In the genomic region with DNA sequence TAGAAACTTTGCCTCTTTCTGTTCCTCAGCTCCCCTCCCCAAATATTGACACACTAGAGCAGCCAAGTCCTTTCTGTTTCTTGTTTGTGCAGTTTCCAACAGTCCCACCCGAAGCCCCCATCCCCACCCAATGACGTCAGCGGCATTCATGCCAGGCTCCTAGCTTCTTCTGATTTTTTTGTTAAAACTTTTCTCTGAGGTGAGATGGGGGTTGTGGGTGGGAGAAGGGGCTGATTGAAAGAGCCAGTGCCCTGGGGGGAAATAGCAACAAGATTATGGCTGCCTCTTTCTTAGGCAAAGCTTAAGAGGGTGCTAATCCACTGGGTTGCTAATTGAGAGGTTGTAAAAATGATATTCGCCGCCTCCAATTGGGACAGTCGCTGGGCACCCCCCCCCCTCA, we compare ENCODE assay signal across 11 mouse cellular contexts. TPM values are rescaled to one million over a fixed set of nuclear protein-coding genes. Genes with fewer than 3 reads are reported as not detected.
DNase-seq lines count a peak whose midpoint lies in the region; ATAC-seq and TF ChIP-seq lines count a peak whose summit lies in the region.
"Had no signal": no experiment of that assay in that cellular context is flagged by ENCODE, and none has a peak within 500 bp of the region (broad histone marks: within the 10 kb centered on the region; RNA-seq: fewer than 3 reads in every experiment).

No protein-coding gene starts in this region.

- peak overlapping the region; percentile 61 for H3K4me2 ChIP-seq in hindbrain, embryonic 12.5 days (replicated peaks)
- peak overlapping the region; percentile 61 for H3K4me2 ChIP-seq in myocyte (ENCODE audit: low read depth)
- no peak overlapping the region for H3K4me2 ChIP-seq in kidney, embryonic 16.5 days (replicated peaks; ENCODE audit: low read depth, low read length)

- no peak for TF ChIP-seq CTCF in cerebellum, adult 2 months (IDR thresholded peaks at IDR 0.05; ENCODE audit: borderline replicate concordance, insufficient read depth, low read depth, low read length)

- 4% methylated on average over 6 of the region's 6 CpGs for WGBS in cerebellum, adult 2 months
- 1% methylated on average over 6 of the region's 6 CpGs for WGBS in hindbrain, embryonic 12.5 days
- WGBS in kidney, embryonic 16.5 days = 0% methylated on average over 6 of the region's 6 CpGs

- no peaks in the 10 kb centered on the region for H3K79me2 ChIP-seq in myocyte (ENCODE audit: control insufficient read depth, insufficient read depth)

- H3ac ChIP-seq in myocyte (ENCODE audit: control insufficient read depth, insufficient read length) = no peak overlapping the region

- H3K27ac ChIP-seq in cerebellum, adult 2 months (ENCODE audit: insufficient read depth, low read length) = peak overlapping the region; percentile 79
- no peak overlapping the region for H3K27ac ChIP-seq in hindbrain, embryonic 12.5 days
- H3K27ac ChIP-seq in kidney, embryonic 16.5 days (ENCODE audit: low read length) = no peak overlapping the region
- H3K27ac ChIP-seq: heart, embryonic 13.5 days; liver, embryonic 15.5 days had no signal

- TF ChIP-seq POLR2A in cerebellum, adult 2 months (IDR thresholded peaks at IDR 0.05; ENCODE audit: borderline replicate concordance, insufficient read depth, low read length) = no peak
- TF ChIP-seq POLR2A in myocyte (IDR thresholded peaks at IDR 0.05; ENCODE audit: insufficient read length, low read depth) = no peak

- ATAC-seq in hindbrain, embryonic 12.5 days (ENCODE audit: low FRiP score) = no peak
- no peak for ATAC-seq in kidney, embryonic 16.5 days (ENCODE audit: low FRiP score, low TSS enrichment)

- no peaks in the 10 kb centered on the region for H3K9me3 ChIP-seq in hindbrain, embryonic 12.5 days (replicated peaks)
- H3K9me3 ChIP-seq in kidney, embryonic 16.5 days (ENCODE audit: low read length) = no peaks in the 10 kb centered on the region
- H3K9me3 ChIP-seq: heart, embryonic 13.5 days; liver, embryonic 15.5 days had no signal

- no peaks in the 10 kb centered on the region for H3K27me3 ChIP-seq in cerebellum, adult 2 months (ENCODE audit: control insufficient read depth, insufficient read depth, low read length)
- H3K27me3 ChIP-seq in hindbrain, embryonic 12.5 days = peaks cover 93% of the 10 kb centered on the region
- H3K27me3 ChIP-seq in myocyte (ENCODE audit: control insufficient read depth, insufficient read depth, insufficient read length) = peaks cover 31% of the 10 kb centered on the region
- H3K27me3 ChIP-seq in kidney, embryonic 16.5 days (ENCODE audit: insufficient read depth, low read length) = peaks cover 99% of the 10 kb centered on the region

- H3K9ac ChIP-seq in hindbrain, embryonic 12.5 days = no peak overlapping the region; the same call in 1 of the 2 replicates
- H3K9ac ChIP-seq in kidney, embryonic 16.5 days (replicated peaks; ENCODE audit: low read length) = no peak overlapping the region
- H3K9ac ChIP-seq: heart, embryonic 13.5 days; liver, embryonic 15.5 days had no signal

- H3K36me3 ChIP-seq in hindbrain, embryonic 12.5 days = no peaks in the 10 kb centered on the region
- no peaks in the 10 kb centered on the region for H3K36me3 ChIP-seq in myocyte (ENCODE audit: control insufficient read depth, insufficient read depth)
- H3K36me3 ChIP-seq in kidney, embryonic 16.5 days (ENCODE audit: insufficient read depth, low read length) = no peaks in the 10 kb centered on the region
- H3K36me3 ChIP-seq: heart, embryonic 13.5 days; liver, embryonic 15.5 days had no signal

- peak; percentile 51 to 62 for DNase-seq in cerebellum, adult 2 months
- peak; percentile 54 to 57 for DNase-seq in cerebellum, postnatal 25 days
- DNase-seq in T-cell, adult 2 months (ENCODE audit: low spot score) = no peak
- DNase-seq in thymus, postnatal 36 days = no peak
- DNase-seq: kidney, adult 2 months had no signal

- peak overlapping the region; percentile 63 for H3K4me3 ChIP-seq in cerebellum, adult 2 months (replicated peaks; ENCODE audit: insufficient read depth, low read depth, low read length)
- H3K4me3 ChIP-seq in hindbrain, embryonic 12.5 days = peak overlapping the region; percentile 51; the same call in 1 of the 2 replicates
- no peak overlapping the region for H3K4me3 ChIP-seq in myocyte
- H3K4me3 ChIP-seq in kidney, embryonic 16.5 days (ENCODE audit: low read length) = no peak overlapping the region

- H3K4me1 ChIP-seq in cerebellum, adult 2 months (ENCODE audit: control insufficient read depth, insufficient read depth, low read length) = 0 out of 2 replicates have a peak, but pooled peaks cover 2% of the 10 kb centered on the region
- H3K4me1 ChIP-seq in hindbrain, embryonic 12.5 days = peaks cover 55% of the 10 kb centered on the region
- H3K4me1 ChIP-seq in kidney, embryonic 16.5 days (ENCODE audit: insufficient read depth, low read length) = peaks cover 37% of the 10 kb centered on the region

TF ChIP-seq in myocyte, 11 proteins besides CTCF, POLR2A, EP300 and RAD21:
- TF ChIP-seq E2F4 (IDR thresholded peaks at IDR 0.05; ENCODE audit: insufficient read depth) (no peak), MYOG (IDR thresholded peaks at IDR 0.05; ENCODE audit: control insufficient read depth in 1 of 3, insufficient read depth in 1 of 3, insufficient read length in 2 of 3, low read depth in 2 of 3) (no peak), REST (IDR thresholded peaks at IDR 0.05; ENCODE audit: insufficient read depth, insufficient read length) (no peak), SRF (IDR thresholded peaks at IDR 0.05; ENCODE audit: control insufficient read depth, insufficient read length, low read depth) (no peak), MAX (IDR thresholded peaks at IDR 0.05; ENCODE audit: low read depth) (no peak), TCF12 (IDR thresholded peaks at IDR 0.05; ENCODE audit: insufficient read depth, poor library complexity, severe bottlenecking) (no peak), TCF3 (IDR thresholded peaks at IDR 0.05; ENCODE audit: insufficient read length, low read depth) (no peak), MYOD1 (IDR thresholded peaks at IDR 0.05; ENCODE audit: control insufficient read depth in 1 of 3, insufficient read length in 2 of 3, low read depth in 2 of 3) (no peak), CEBPB (IDR thresholded peaks at IDR 0.05; ENCODE audit: insufficient read depth, poor library complexity, severe bottlenecking) (no peak), USF1 (IDR thresholded peaks at IDR 0.05; ENCODE audit: low read depth) (no peak), POLR2AphosphoS2 (IDR thresholded peaks at IDR 0.05; ENCODE audit: insufficient read length, low read depth) (no peak)

RNA-seq across cellular contexts. Expression of a gene that starts 4.4 kb away (rescaled TPM):
- polyA plus RNA-seq in cerebellum, adult 2 months (2012; rRNA removed) = 84.5 and 103 TPM in 2 replicates
- polyA plus RNA-seq in hindbrain, embryonic 12.5 days (2016; fragmentation: Nextera tagmentation; extraction: Ambion mirVana) = 17.9 and 20.1 TPM in 2 replicates
- 0.37 TPM for polyA plus RNA-seq in myocyte (2012; fragmentation: generic; extraction: Trizol)
- polyA plus RNA-seq in kidney, embryonic 16.5 days (2015; fragmentation: Nextera tagmentation; extraction: Ambion mirVana) = 0.09 and 0.13 TPM in 2 replicates
- polyA plus RNA-seq: kidney, adult 2 months; liver, embryonic 15.5 days; urinary bladder, adult 2 months had no signal

Comparison
In these comparisons a context has a peak if more than half of its experiments do, and no peak if none do; other contexts are left out.
1. DNase-seq: peak in cerebellum, adult 2 months (2 of 2) and cerebellum, postnatal 25 days (2 of 2); none in T-cell, adult 2 months (single experiment) and thymus, postnatal 36 days (0 of 2).
2. H3K4me3 ChIP-seq: peak in cerebellum, adult 2 months (single experiment) and hindbrain, embryonic 12.5 days (single experiment); none in myocyte (single experiment) and kidney, embryonic 16.5 days (single experiment).
3. RNA of a gene that starts 4.4 kb away (polyA plus RNA-seq): 84.5 to 103 TPM in cerebellum, adult 2 months and 17.9 to 20.1 TPM in hindbrain, embryonic 12.5 days; 0.37 TPM in myocyte (single experiment) and 0.09 to 0.13 TPM in kidney, embryonic 16.5 days; every median in the first group is over 10 times any median in the second.